Mouse (Mus musculus): ENCODE results near the gene Tbc1d13. TPM values are rescaled to one million over a fixed set of nuclear protein-coding genes. Genes with fewer than 3 reads are reported as not detected.
"Not testable (repeated sequence)": the region's sequence is repeated elsewhere in the genome, so short reads cannot be mapped to it uniquely, and the experiment has no call there.

Tbc1d13 gene
- total and polyA plus RNA-seq, 3 experiments, result 47.8 to 69.7 (median 55.2) TPM

- DNase-seq, result peak; percentile 97
Measured at GRCm38 (mm10) chr2:30177700-30178675, 44.4 kb downstream of the Tbc1d13 start, which contains the start of gene Spout1. TSS of gene Spout1 (minus strand) at chr2:30178459.

GRCm38 (mm10) chr2:30178711-30179110 is 45.2 kb downstream of the Tbc1d13 start:
- DNase-seq, result not testable (repeated sequence)

- DNase-seq, result no peak
Measured at GRCm38 (mm10) chr2:30182424-30182823, 48.9 kb downstream of the Tbc1d13 start.

- DNase-seq, result no peak
Measured at GRCm38 (mm10) chr2:30183721-30184120, 50.2 kb downstream of the Tbc1d13 start.

- DNase-seq, result no peak
Measured at GRCm38 (mm10) chr2:30185276-30185675, 51.7 kb downstream of the Tbc1d13 start.

- no peak for DNase-seq
Measured at GRCm38 (mm10) chr2:30185681-30186080, 52.1 kb downstream of the Tbc1d13 start.

DNA sequence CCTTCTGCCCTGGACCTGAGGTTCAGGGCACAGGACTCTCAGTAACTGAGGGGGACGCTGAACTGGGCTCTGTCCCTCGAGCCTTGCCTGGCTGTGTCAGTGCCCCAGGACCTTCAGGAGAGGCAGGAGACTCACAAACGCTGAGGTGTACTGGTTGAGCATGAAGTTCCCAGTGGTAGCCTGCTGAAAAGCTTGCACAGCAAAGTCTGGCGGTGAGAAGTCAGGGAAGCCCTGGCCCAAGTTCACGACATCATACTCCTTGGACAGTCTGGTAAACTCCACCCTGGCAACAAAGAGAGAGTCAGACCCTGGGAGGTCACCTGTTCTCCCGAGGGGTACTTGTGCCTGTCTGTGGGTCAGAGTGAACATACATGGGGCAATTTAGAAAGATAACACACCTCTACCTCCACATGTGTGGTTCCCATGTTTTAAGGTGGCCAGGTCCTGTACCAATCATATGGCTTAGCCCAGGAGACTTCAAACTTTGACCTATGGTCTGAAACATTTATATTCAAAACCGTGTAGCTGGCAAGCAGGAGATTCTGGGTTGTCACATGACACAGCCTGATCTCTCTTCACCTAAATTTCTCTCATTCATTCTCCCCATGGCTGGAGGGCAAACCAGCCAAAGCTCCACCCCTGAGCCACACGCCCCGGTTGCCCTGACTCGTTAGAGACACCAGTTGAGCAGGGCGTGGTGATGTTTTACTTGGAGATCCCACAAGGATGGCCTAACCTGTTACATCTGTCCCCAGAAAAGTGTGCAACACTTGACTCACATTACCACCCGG is 58.4 kb downstream of the Tbc1d13 start:
- no peak for DNase-seq

GRCm38 (mm10) chr2:30194656-30195055 is 61.1 kb downstream of the Tbc1d13 start:
- DNase-seq, result no peak

DNA sequence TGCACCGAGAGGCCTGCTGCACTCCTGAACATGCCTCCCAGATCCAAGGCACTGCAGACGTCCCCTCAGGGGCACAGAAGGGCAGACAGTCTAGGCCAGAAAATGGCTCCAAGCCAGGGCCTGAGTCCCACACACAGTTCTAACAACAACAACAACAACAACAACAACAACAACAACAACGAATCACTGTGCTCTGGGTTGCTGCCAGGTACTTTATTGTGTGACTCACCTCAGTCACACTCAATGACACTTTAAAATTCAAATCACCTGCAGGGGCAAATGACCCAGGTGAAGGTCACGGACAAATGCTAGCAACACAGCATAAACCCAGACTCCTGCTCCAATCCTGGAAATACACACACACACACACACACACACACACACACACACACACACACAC is 64.5 kb downstream of the Tbc1d13 start:
- no peak for DNase-seq

DNA sequence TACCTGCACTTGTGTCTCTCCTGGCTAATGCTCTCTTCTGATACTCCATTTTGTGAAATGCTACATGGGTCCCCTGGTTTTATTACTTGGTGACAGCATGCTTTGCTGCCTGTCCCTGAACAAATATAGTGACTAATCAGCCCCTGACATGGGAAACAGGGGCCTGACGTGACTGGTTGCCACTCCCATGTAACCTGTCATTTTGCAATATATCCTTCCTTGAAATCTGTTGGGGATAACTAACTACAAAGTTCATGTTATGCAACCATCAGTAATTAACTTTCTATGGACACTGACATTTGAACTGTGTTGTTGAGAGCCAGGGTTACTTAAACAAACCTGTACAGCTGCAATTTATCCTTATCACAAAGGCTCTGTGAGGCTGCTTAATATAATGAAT is 66.4 kb downstream of the Tbc1d13 start:
- peak; percentile 77 for DNase-seq

GRCm38 (mm10) chr2:30200388-30200925 is 66.9 kb downstream of the Tbc1d13 start:
- DNase-seq, result no peak

Other genes starting within 250 kb of the Tbc1d13 start
- 10 to 100 TPM; 32.8 to 35.7 TPM for gene Odf2, start 244.5 kb upstream of the Tbc1d13 start, total RNA-seq (2021)
- 27.8 and 29.6 TPM in 2 replicates for gene Odf2, start 244.5 kb upstream of the Tbc1d13 start, polyA plus RNA-seq (2012; rRNA removed)
- 10 to 100 TPM; 33.0 to 33.5 TPM for gene Gle1, start 198.3 kb upstream of the Tbc1d13 start, total RNA-seq (2021)
- gene Gle1, start 198.3 kb upstream of the Tbc1d13 start, polyA plus RNA-seq (2012; rRNA removed), result 9.5 and 12.2 TPM in 2 replicates
- gene Sptan1, start 168.2 kb upstream of the Tbc1d13 start, total RNA-seq (2021), result 100 to 1,000 TPM; 192 to 206 TPM
- 70.2 and 77.0 TPM in 2 replicates for gene Sptan1, start 168.2 kb upstream of the Tbc1d13 start, polyA plus RNA-seq (2012; rRNA removed)
- gene Wdr34, start 84.9 kb upstream of the Tbc1d13 start, total RNA-seq (2021), result 10 to 100 TPM; 14.7 to 22.0 TPM
- gene Wdr34, start 84.9 kb upstream of the Tbc1d13 start, polyA plus RNA-seq (2012; rRNA removed), result 59.2 and 62.5 TPM in 2 replicates
- gene Set, start 76.4 kb upstream of the Tbc1d13 start, total RNA-seq (2021), result 100 to 1,000 TPM; 202 to 236 TPM
- 94.3 and 101 TPM in 2 replicates for gene Set, start 76.4 kb upstream of the Tbc1d13 start, polyA plus RNA-seq (2012; rRNA removed)
- gene Pkn3, start 56.1 kb upstream of the Tbc1d13 start, total RNA-seq (2021), result 1 to 10 TPM; 4.7 to 6.2 TPM
- gene Pkn3, start 56.1 kb upstream of the Tbc1d13 start, polyA plus RNA-seq (2012; rRNA removed), result 5.5 and 8.8 TPM in 2 replicates
- 10 to 100 TPM; 16.2 to 18.9 TPM for gene Zdhhc12, start 40.1 kb upstream of the Tbc1d13 start, total RNA-seq (2021)
- 120 and 123 TPM in 2 replicates for gene Zdhhc12, start 40.1 kb upstream of the Tbc1d13 start, polyA plus RNA-seq (2012; rRNA removed)
- gene Zer1, start 9.2 kb upstream of the Tbc1d13 start, total RNA-seq (2021), result 10 to 100 TPM; 35.0 to 40.2 TPM
- 91.0 and 95.5 TPM in 2 replicates for gene Zer1, start 9.2 kb upstream of the Tbc1d13 start, polyA plus RNA-seq (2012; rRNA removed)
- gene Endog, start 37.7 kb downstream of the Tbc1d13 start, total RNA-seq (2021), result 10 to 100 TPM; 29.2 to 42.5 TPM
- 134 and 158 TPM in 2 replicates for gene Endog, start 37.7 kb downstream of the Tbc1d13 start, polyA plus RNA-seq (2012; rRNA removed)
- 10 to 100 TPM; 18.7 to 23.6 TPM for gene Spout1, start 44.7 kb downstream of the Tbc1d13 start, total RNA-seq (2021)
- 28.5 and 36.4 TPM in 2 replicates for gene Spout1, start 44.7 kb downstream of the Tbc1d13 start, polyA plus RNA-seq (2012; rRNA removed)
- gene Kyat1, start 72.1 kb downstream of the Tbc1d13 start, total RNA-seq (2021), result 10 to 100 TPM; 22.1 to 23.9 TPM
- gene Kyat1, start 72.1 kb downstream of the Tbc1d13 start, polyA plus RNA-seq (2012; rRNA removed), result 28.7 and 37.3 TPM in 2 replicates
- 10 to 100 TPM; 59.3 to 65.7 TPM for gene Lrrc8a, start 104.0 kb downstream of the Tbc1d13 start, total RNA-seq (2021)
- gene Lrrc8a, start 104.0 kb downstream of the Tbc1d13 start, polyA plus RNA-seq (2012; rRNA removed), result 40.5 and 44.8 TPM in 2 replicates
- gene Gm28035, start 106.8 kb downstream of the Tbc1d13 start, total RNA-seq (2021), result 1 to 10 TPM in 1 of 2 experiments, under 1 TPM in 1; 0.97 to 1.9 TPM
- 14.0 and 15.0 TPM in 2 replicates for gene Gm28035, start 106.8 kb downstream of the Tbc1d13 start, polyA plus RNA-seq (2012; rRNA removed)
- gene Phyhd1, start 132.5 kb downstream of the Tbc1d13 start, total RNA-seq (2021), result 10 to 100 TPM; 17.5 to 18.0 TPM
- 8.5 and 18.3 TPM in 2 replicates for gene Phyhd1, start 132.5 kb downstream of the Tbc1d13 start, polyA plus RNA-seq (2012; rRNA removed)
- gene Gm28038, start 147.3 kb downstream of the Tbc1d13 start, total RNA-seq (2021), result not detected
- gene Gm28038, start 147.3 kb downstream of the Tbc1d13 start, polyA plus RNA-seq (2012; rRNA removed), result not detected in 2 replicates
- gene Dolk, start 152.6 kb downstream of the Tbc1d13 start, total RNA-seq (2021), result 10 to 100 TPM; 39.5 to 61.5 TPM
- gene Dolk, start 152.6 kb downstream of the Tbc1d13 start, polyA plus RNA-seq (2012; rRNA removed), result 39.0 and 42.2 TPM in 2 replicates
- gene Nup188, start 152.7 kb downstream of the Tbc1d13 start, total RNA-seq (2021), result 10 to 100 TPM; 24.9 to 31.1 TPM
- 54.4 and 66.6 TPM in 2 replicates for gene Nup188, start 152.7 kb downstream of the Tbc1d13 start, polyA plus RNA-seq (2012; rRNA removed)
- 10 to 100 TPM; 74.8 to 80.1 TPM for gene Sh3glb2, start 225.6 kb downstream of the Tbc1d13 start, total RNA-seq (2021)
- 270 and 325 TPM in 2 replicates for gene Sh3glb2, start 225.6 kb downstream of the Tbc1d13 start, polyA plus RNA-seq (2012; rRNA removed)
- 100 to 1,000 TPM in 1 of 2 experiments, 10 to 100 TPM in 1; 71.7 to 111 TPM for gene Miga2, start 230.5 kb downstream of the Tbc1d13 start, total RNA-seq (2021)
- gene Miga2, start 230.5 kb downstream of the Tbc1d13 start, polyA plus RNA-seq (2012; rRNA removed), result 55.8 and 68.1 TPM in 2 replicates

Measured in adrenal gland, adult 2 months (tissue).